Mouse (Mus musculus) liver, embryonic 14.5 days (tissue): Measurements from ENCODE around the gene Atp1a4.

Experiments
- CTCF ChIP-seq: IDR thresholded peaks from 2 replicates; pipeline ENCODE4 v1.5.1; 2016; ENCODE audit warnings: antibody characterized with exemption, low read depth, control low read depth
- EP300 ChIP-seq: IDR thresholded peaks from 2 replicates; pipeline ENCODE4 v1.6.1; 2016; ENCODE audit warnings: antibody characterized with exemption, low read depth

DNA sequence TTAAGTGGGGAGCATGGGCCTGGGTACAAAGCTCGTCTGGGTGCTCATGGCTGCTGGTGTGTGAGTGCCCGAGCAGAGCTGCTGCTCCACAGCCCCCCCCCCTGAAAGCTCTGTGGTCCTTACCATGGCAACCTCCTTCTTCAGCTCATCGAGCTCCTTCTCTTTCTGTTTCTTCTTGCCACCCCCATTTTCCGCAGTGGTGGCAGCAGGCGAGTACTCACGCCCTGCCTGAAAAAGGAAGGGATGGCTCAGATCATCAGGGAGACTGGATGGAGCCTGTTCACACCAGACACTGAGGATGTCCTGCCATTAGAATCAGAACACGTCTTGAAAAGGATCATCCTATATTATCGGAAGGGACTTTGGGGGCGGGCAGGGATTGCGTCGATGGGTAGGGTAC is 35.2 kb upstream of the Atp1a4 start:
- TF ChIP-seq CTCF (no peak), EP300 (no peak)
